Mouse (Mus musculus) bone marrow macrophage, adult 2 months (primary cell): ENCODE data around the gene Plekhm1.

ENCODE experiments used
- CTCF ChIP-seq: IDR thresholded peaks from 2 replicates; pipeline ENCODE4 v1.5.1; 2012; ENCODE audit warnings: low read depth, mild to moderate bottlenecking, low read length, moderate library complexity
- POLR2A ChIP-seq: IDR thresholded peaks from 2 replicates; pipeline ENCODE4 v1.6.1; 2012; ENCODE audit warnings: mild to moderate bottlenecking, low read depth, low read length, borderline replicate concordance

DNA sequence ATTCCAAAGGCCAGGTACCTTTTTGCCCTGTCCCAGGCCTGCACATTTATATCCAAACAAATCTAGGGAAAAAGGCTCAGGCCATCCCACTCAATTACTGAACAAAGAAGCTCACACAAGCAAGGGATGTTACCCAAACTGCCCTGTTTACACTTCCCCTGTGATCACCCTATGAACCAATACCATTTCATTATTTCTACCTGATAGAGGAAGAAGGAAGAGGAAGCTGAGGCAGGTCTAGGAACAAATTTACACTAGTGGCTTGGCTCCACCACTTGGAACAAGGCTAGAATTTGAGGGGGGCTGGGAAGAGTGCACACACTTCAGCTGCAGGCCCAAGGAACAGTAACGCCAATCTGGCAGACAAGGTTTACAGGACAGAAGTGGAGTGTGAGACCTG, 6.7 kb downstream of the Plekhm1 start:
- TF ChIP-seq POLR2A (no peak), CTCF (no peak)
